Mouse (Mus musculus): ENCODE results near the gene Id3. TPM values are rescaled to one million over a fixed set of nuclear protein-coding genes. Genes with fewer than 3 reads are reported as not detected.

Gene Id3
- polyA plus RNA-seq, 1 experiment from 2014 or later, result 224 TPM

GRCm38 (mm10) chr4:136109941-136110900 lies 33.1 kb upstream of the Id3 start:
- Histone ChIP-seq H3K9ac (ENCODE audit: low read length) (no peak overlapping the region), H3K4me3 (ENCODE audit: low read depth, low read length) (no peak overlapping the region), H3K9me3 (ENCODE audit: control insufficient read depth, low read length) (no peaks in the 10 kb centered on the region), H3K36me3 (ENCODE audit: control insufficient read depth, insufficient read depth, low read length) (no peaks in the 10 kb centered on the region), H3K4me1 (replicated peaks; ENCODE audit: control insufficient read depth, insufficient read depth) (no peaks in the 10 kb centered on the region), H3K27me3 (ENCODE audit: control insufficient read depth, insufficient read depth, low read length) (no peaks in the 10 kb centered on the region), H3K4me2 (replicated peaks; ENCODE audit: low read depth) (no peak overlapping the region), H3K27ac (replicated peaks) (no peak overlapping the region)
- WGBS, result 54% methylated on average over 10 of the region's 10 CpGs
- TF ChIP-seq EP300 (optimal IDR thresholded peaks at IDR 0.05) (no peak), CTCF (IDR thresholded peaks at IDR 0.05; ENCODE audit: low read depth) (no peak)
- no peak for DNase-seq (ENCODE audit: low spot score)
- no peak; the same call in 1 of the 2 replicates for ATAC-seq (ENCODE audit: low FRiP score, low TSS enrichment)

GRCm38 (mm10) chr4:136112344-136112743 lies 31.0 kb upstream of the Id3 start:
- DNase-seq (ENCODE audit: low spot score) (no peak), ATAC-seq (ENCODE audit: low FRiP score, low TSS enrichment) (peak; percentile 36; the same call in 1 of the 2 replicates)
- TF ChIP-seq EP300 (optimal IDR thresholded peaks at IDR 0.05) (no peak), CTCF (IDR thresholded peaks at IDR 0.05; ENCODE audit: low read depth) (no peak)
- Histone ChIP-seq H3K27ac (replicated peaks) (no peak overlapping the region), H3K36me3 (ENCODE audit: control insufficient read depth, insufficient read depth, low read length) (no peaks in the 10 kb centered on the region), H3K4me3 (ENCODE audit: low read depth, low read length) (no peak overlapping the region), H3K9me3 (ENCODE audit: control insufficient read depth, low read length) (no peaks in the 10 kb centered on the region), H3K4me2 (replicated peaks; ENCODE audit: low read depth) (no peak overlapping the region), H3K4me1 (replicated peaks; ENCODE audit: control insufficient read depth, insufficient read depth) (no peaks in the 10 kb centered on the region), H3K9ac (ENCODE audit: low read length) (no peak overlapping the region), H3K27me3 (ENCODE audit: control insufficient read depth, insufficient read depth, low read length) (no peaks in the 10 kb centered on the region)
- 64% methylated on average over 5 of the region's 5 CpGs for WGBS

GRCm38 (mm10) chr4:136114747-136115146 lies 28.6 kb upstream of the Id3 start:
- no peak for TF ChIP-seq CTCF (IDR thresholded peaks at IDR 0.05; ENCODE audit: low read depth)
- no peak for TF ChIP-seq EP300 (optimal IDR thresholded peaks at IDR 0.05)
- no peak overlapping the region for H3K9ac ChIP-seq (ENCODE audit: low read length)
- 78% methylated on average over 5 of the region's 5 CpGs for WGBS
- no peak overlapping the region for H3K4me3 ChIP-seq (ENCODE audit: low read depth, low read length)
- no peaks in the 10 kb centered on the region for H3K4me1 ChIP-seq (replicated peaks; ENCODE audit: control insufficient read depth, insufficient read depth)
- no peaks in the 10 kb centered on the region for H3K9me3 ChIP-seq (ENCODE audit: control insufficient read depth, low read length)
- DNase-seq (ENCODE audit: low spot score), result no peak
- no peak overlapping the region for H3K27ac ChIP-seq (replicated peaks)
- no peak for ATAC-seq (ENCODE audit: low FRiP score, low TSS enrichment)
- H3K4me2 ChIP-seq (replicated peaks; ENCODE audit: low read depth), result no peak overlapping the region
- H3K27me3 ChIP-seq (ENCODE audit: control insufficient read depth, insufficient read depth, low read length), result no peaks in the 10 kb centered on the region
- H3K36me3 ChIP-seq (ENCODE audit: control insufficient read depth, insufficient read depth, low read length), result no peaks in the 10 kb centered on the region

- H3K4me3 ChIP-seq (ENCODE audit: low read depth, low read length), result no peak overlapping the region
- H3K27me3 ChIP-seq (ENCODE audit: control insufficient read depth, insufficient read depth, low read length), result no peaks in the 10 kb centered on the region
- H3K36me3 ChIP-seq (ENCODE audit: control insufficient read depth, insufficient read depth, low read length), result no peaks in the 10 kb centered on the region
- TF ChIP-seq CTCF (IDR thresholded peaks at IDR 0.05; ENCODE audit: low read depth), result no peak
- no peak for TF ChIP-seq EP300 (optimal IDR thresholded peaks at IDR 0.05)
- DNase-seq (ENCODE audit: low spot score) (peak; percentile 51), ATAC-seq (ENCODE audit: low FRiP score, low TSS enrichment) (peak; percentile 81)
- H3K9ac ChIP-seq (ENCODE audit: low read length), result no peak overlapping the region
- H3K27ac ChIP-seq (replicated peaks), result no peak overlapping the region; the same call in 1 of the 2 replicates
- 35% methylated on average over 13 of the region's 13 CpGs for WGBS
- H3K9me3 ChIP-seq (ENCODE audit: control insufficient read depth, low read length), result no peaks in the 10 kb centered on the region
- no peaks in the 10 kb centered on the region for H3K4me1 ChIP-seq (replicated peaks; ENCODE audit: control insufficient read depth, insufficient read depth)
- H3K4me2 ChIP-seq (replicated peaks; ENCODE audit: low read depth), result 0 out of 2 replicates have a peak overlapping the region, but pooled peaks have one; percentile 24
Measured at GRCm38 (mm10) chr4:136117022-136117421, 26.3 kb upstream of the Id3 start.

- H3K4me2 ChIP-seq (replicated peaks; ENCODE audit: low read depth), result no peak overlapping the region
- WGBS, result 22% methylated on average over 16 of the region's 16 CpGs
- ATAC-seq (ENCODE audit: low FRiP score, low TSS enrichment) (no peak), DNase-seq (ENCODE audit: low spot score) (no peak)
- H3K27me3 ChIP-seq (ENCODE audit: control insufficient read depth, insufficient read depth, low read length), result no peaks in the 10 kb centered on the region
- H3K4me3 ChIP-seq (ENCODE audit: low read depth, low read length), result no peak overlapping the region
- H3K36me3 ChIP-seq (ENCODE audit: control insufficient read depth, insufficient read depth, low read length), result no peaks in the 10 kb centered on the region
- H3K9ac ChIP-seq (ENCODE audit: low read length), result no peak overlapping the region
- H3K9me3 ChIP-seq (ENCODE audit: control insufficient read depth, low read length), result no peaks in the 10 kb centered on the region
- no peaks in the 10 kb centered on the region for H3K4me1 ChIP-seq (replicated peaks; ENCODE audit: control insufficient read depth, insufficient read depth)
- TF ChIP-seq EP300 (optimal IDR thresholded peaks at IDR 0.05) (no peak), CTCF (IDR thresholded peaks at IDR 0.05; ENCODE audit: low read depth) (no peak)
- no peak overlapping the region for H3K27ac ChIP-seq (replicated peaks)
Measured at GRCm38 (mm10) chr4:136120041-136120440, 23.3 kb upstream of the Id3 start.

- H3K36me3 ChIP-seq (ENCODE audit: control insufficient read depth, insufficient read depth, low read length), result no peaks in the 10 kb centered on the region
- H3K27me3 ChIP-seq (ENCODE audit: control insufficient read depth, insufficient read depth, low read length), result no peaks in the 10 kb centered on the region
- no peak overlapping the region for H3K4me3 ChIP-seq (ENCODE audit: low read depth, low read length)
- WGBS, result 91% methylated on average over 3 of the region's 3 CpGs
- no peak for ATAC-seq (ENCODE audit: low FRiP score, low TSS enrichment)
- no peak overlapping the region for H3K27ac ChIP-seq (replicated peaks)
- H3K9ac ChIP-seq (ENCODE audit: low read length), result no peak overlapping the region
- no peak for TF ChIP-seq EP300 (optimal IDR thresholded peaks at IDR 0.05)
- TF ChIP-seq CTCF (IDR thresholded peaks at IDR 0.05; ENCODE audit: low read depth), result no peak
- H3K4me2 ChIP-seq (replicated peaks; ENCODE audit: low read depth), result no peak overlapping the region
- no peaks in the 10 kb centered on the region for H3K9me3 ChIP-seq (ENCODE audit: control insufficient read depth, low read length)
- DNase-seq (ENCODE audit: low spot score), result no peak
- H3K4me1 ChIP-seq (replicated peaks; ENCODE audit: control insufficient read depth, insufficient read depth), result no peaks in the 10 kb centered on the region
Measured at GRCm38 (mm10) chr4:136121158-136121557, 22.1 kb upstream of the Id3 start.

All from stomach, postnatal 0 days (tissue).